Mouse (Mus musculus): ENCODE data around the gene Zfp800.

Zfp800 gene

GRCm38 (mm10) chr6:28315208-28315607 lies 82.6 kb downstream of the Zfp800 start:
- no peak for DNase-seq (ENCODE audit: low read depth, low spot score)

GRCm38 (mm10) chr6:28312067-28312466 lies 85.7 kb downstream of the Zfp800 start:
- DNase-seq (ENCODE audit: low read depth, low spot score), result no peak

GRCm38 (mm10) chr6:28309692-28310091 lies 88.1 kb downstream of the Zfp800 start:
- DNase-seq (ENCODE audit: low read depth, low spot score), result no peak

GRCm38 (mm10) chr6:28308929-28309328 lies 88.9 kb downstream of the Zfp800 start:
- no peak for DNase-seq (ENCODE audit: low read depth, low spot score)

GRCm38 (mm10) chr6:28306702-28307101 lies 91.1 kb downstream of the Zfp800 start:
- DNase-seq (ENCODE audit: low read depth, low spot score), result no peak

- no peak for DNase-seq (ENCODE audit: low read depth, low spot score)
These were observed 101.5 kb downstream of the Zfp800 start for GRCm38 (mm10) chr6:28296306-28296705.

GRCm38 (mm10) chr6:28295581-28295980 lies 102.2 kb downstream of the Zfp800 start:
- no peak for DNase-seq (ENCODE audit: low read depth, low spot score)

- DNase-seq (ENCODE audit: low read depth, low spot score), result no peak
These were observed 105.0 kb downstream of the Zfp800 start for GRCm38 (mm10) chr6:28292810-28293209.

GRCm38 (mm10) chr6:28279886-28280285 lies 117.9 kb downstream of the Zfp800 start:
- peak; percentile 67 for DNase-seq (ENCODE audit: low read depth, low spot score)

GRCm38 (mm10) chr6:28262198-28262621 lies 135.6 kb downstream of the Zfp800 start:
- peak; percentile 19 for DNase-seq (ENCODE audit: low read depth, low spot score)

- DNase-seq (ENCODE audit: low read depth, low spot score), result peak; percentile 79
These were observed 136.3 kb downstream of the Zfp800 start for GRCm38 (mm10) chr6:28261307-28262197.

- DNase-seq (ENCODE audit: low read depth, low spot score), result no peak
These were observed 137.2 kb downstream of the Zfp800 start for GRCm38 (mm10) chr6:28260425-28261191.

- no peak for DNase-seq (ENCODE audit: low read depth, low spot score)
These were observed 138.1 kb downstream of the Zfp800 start for GRCm38 (mm10) chr6:28259750-28260149.

- no peak for DNase-seq (ENCODE audit: low read depth, low spot score)
These were observed 139.4 kb downstream of the Zfp800 start for GRCm38 (mm10) chr6:28258440-28258839.

- no peak for DNase-seq (ENCODE audit: low read depth, low spot score)
These were observed 140.0 kb downstream of the Zfp800 start for GRCm38 (mm10) chr6:28257772-28258171.

GRCm38 (mm10) chr6:28252790-28253189 lies 145.0 kb downstream of the Zfp800 start:
- no peak for DNase-seq (ENCODE audit: low read depth, low spot score)

GRCm38 (mm10) chr6:28248211-28248610 lies 149.6 kb downstream of the Zfp800 start:
- no peak for DNase-seq (ENCODE audit: low read depth, low spot score)

- DNase-seq (ENCODE audit: low read depth, low spot score), result no peak
These were observed 165.0 kb downstream of the Zfp800 start for GRCm38 (mm10) chr6:28232618-28233361.

GRCm38 (mm10) chr6:28228085-28228484 lies 169.7 kb downstream of the Zfp800 start:
- no peak for DNase-seq (ENCODE audit: low read depth, low spot score)

GRCm38 (mm10) chr6:28221017-28221416 lies 176.8 kb downstream of the Zfp800 start:
- no peak for DNase-seq (ENCODE audit: low read depth, low spot score)

- DNase-seq (ENCODE audit: low read depth, low spot score), result no peak
These were observed 179.4 kb downstream of the Zfp800 start for GRCm38 (mm10) chr6:28218386-28218785.

Data from telencephalon, adult 2 months (tissue).